Mouse (Mus musculus) embryo, embryonic 10.5 days (tissue): ENCODE measurements around the gene Meiob.

ENCODE experiments used
- DNase-seq: peaks from one replicate; pipeline ENCODE4 v3.0.0-alpha.2; 2015; ENCODE audit warnings: low spot score

Meiob gene

GRCm38 (mm10) chr17:24874405-24874745 lies 70.3 kb downstream of the Meiob start:
- DNase-seq, result no peak

GRCm38 (mm10) chr17:24874989-24875388 lies 70.9 kb downstream of the Meiob start:
- no peak for DNase-seq

- DNase-seq, result no peak
These were observed 73.4 kb downstream of the Meiob start for GRCm38 (mm10) chr17:24877336-24878116.

GRCm38 (mm10) chr17:24878117-24878397 lies 74.0 kb downstream of the Meiob start:
- peak; percentile 12 for DNase-seq

- no peak for DNase-seq
These were observed 74.4 kb downstream of the Meiob start for GRCm38 (mm10) chr17:24878531-24878930.

- DNase-seq, result peak; percentile 61
These were observed 77.8 kb downstream of the Meiob start for GRCm38 (mm10) chr17:24881738-24882440.

GRCm38 (mm10) chr17:24884391-24884790 lies 80.3 kb downstream of the Meiob start:
- DNase-seq, result no peak

GRCm38 (mm10) chr17:24885356-24886133 lies 81.5 kb downstream of the Meiob start:
- DNase-seq, result no peak

- DNase-seq, result peak; percentile 99
These were observed 82.2 kb downstream of the Meiob start, which contains the start of the genes Nubp2 and Spsb3 for GRCm38 (mm10) chr17:24886134-24886931. Nubp2 (minus strand) TSS chr17:24886349. Spsb3 (plus strand) TSS chr17:24886643.

- no peak for DNase-seq
These were observed 82.8 kb downstream of the Meiob start for GRCm38 (mm10) chr17:24886932-24887271.

- peak; percentile 4 for DNase-seq
These were observed 83.4 kb downstream of the Meiob start for GRCm38 (mm10) chr17:24887291-24888080.

GRCm38 (mm10) chr17:24888862-24889261 lies 84.8 kb downstream of the Meiob start:
- no peak for DNase-seq
